Mouse (Mus musculus): ENCODE measurements around the gene Cpne6. TPM values are rescaled to one million over a fixed set of nuclear protein-coding genes. Genes with fewer than 3 reads are reported as not detected.

Gene Cpne6
- not detected for total RNA-seq (2021)
- long read RNA-seq, experiment 1: 0 reads
- long read RNA-seq, experiment 2: 0 reads

GRCm38 (mm10) chr14:55510125-55510731 lies at the start of gene Cpne6:
TSS of gene Cpne6 (plus strand) at chr14:55510445.
- DNase-seq: no peak

- DNase-seq: no peak
Measured at GRCm38 (mm10) chr14:55461757-55462156, 48.5 kb upstream of the Cpne6 start.

- DNase-seq: no peak
Measured at GRCm38 (mm10) chr14:55466481-55466880, 43.8 kb upstream of the Cpne6 start.

- no peak for DNase-seq
Measured at GRCm38 (mm10) chr14:55467108-55467507, 43.1 kb upstream of the Cpne6 start.

- DNase-seq: no peak
Measured at GRCm38 (mm10) chr14:55468301-55468741, 41.9 kb upstream of the Cpne6 start.

- no peak for DNase-seq
Measured at GRCm38 (mm10) chr14:55469041-55469440, 41.2 kb upstream of the Cpne6 start.

DNA sequence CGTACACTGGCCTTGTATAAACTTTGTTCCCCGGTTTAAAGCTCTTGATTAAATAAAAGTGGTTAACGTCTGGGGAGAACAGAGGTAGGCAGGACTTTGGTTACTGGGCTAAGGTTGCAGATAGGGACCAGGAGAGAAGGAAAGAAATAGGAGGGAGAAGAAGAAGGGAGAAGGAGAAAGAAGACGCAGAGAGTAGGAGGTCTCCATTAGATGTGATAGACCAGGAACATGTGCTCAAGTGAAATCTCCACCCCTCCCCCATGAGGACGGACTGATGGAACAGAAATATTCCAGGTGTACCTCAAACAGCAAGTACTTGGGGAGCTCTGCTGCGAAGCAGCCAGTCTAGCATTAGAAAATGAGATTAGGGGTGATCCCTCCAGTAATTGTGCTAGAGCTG lies 40.4 kb upstream of the Cpne6 start:
- DNase-seq: no peak

- DNase-seq: no peak
Measured at GRCm38 (mm10) chr14:55470806-55471205, 39.4 kb upstream of the Cpne6 start.

GRCm38 (mm10) chr14:55475654-55476053 lies 34.6 kb upstream of the Cpne6 start:
- DNase-seq: no peak

DNA sequence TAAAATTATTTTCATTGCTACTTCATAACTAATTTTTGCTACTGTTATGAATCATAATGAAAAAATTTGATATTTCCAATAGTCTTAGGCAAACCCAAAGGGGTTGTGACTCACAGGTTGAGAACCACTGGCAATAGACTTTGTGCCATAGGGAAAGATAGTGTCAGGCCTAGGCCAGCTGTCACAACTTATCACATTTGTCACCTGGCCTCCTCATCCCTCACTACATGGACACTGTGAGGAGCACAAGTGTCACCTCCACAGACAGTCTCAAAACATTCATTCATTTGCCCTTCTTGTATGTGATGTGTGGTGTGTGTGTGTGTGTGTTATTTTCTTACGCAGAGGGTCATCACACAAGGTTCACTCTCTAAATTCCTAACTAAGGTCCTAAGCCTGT lies 32.8 kb upstream of the Cpne6 start:
- no peak for DNase-seq

GRCm38 (mm10) chr14:55477829-55478228 lies 32.4 kb upstream of the Cpne6 start:
- DNase-seq: no peak

DNA sequence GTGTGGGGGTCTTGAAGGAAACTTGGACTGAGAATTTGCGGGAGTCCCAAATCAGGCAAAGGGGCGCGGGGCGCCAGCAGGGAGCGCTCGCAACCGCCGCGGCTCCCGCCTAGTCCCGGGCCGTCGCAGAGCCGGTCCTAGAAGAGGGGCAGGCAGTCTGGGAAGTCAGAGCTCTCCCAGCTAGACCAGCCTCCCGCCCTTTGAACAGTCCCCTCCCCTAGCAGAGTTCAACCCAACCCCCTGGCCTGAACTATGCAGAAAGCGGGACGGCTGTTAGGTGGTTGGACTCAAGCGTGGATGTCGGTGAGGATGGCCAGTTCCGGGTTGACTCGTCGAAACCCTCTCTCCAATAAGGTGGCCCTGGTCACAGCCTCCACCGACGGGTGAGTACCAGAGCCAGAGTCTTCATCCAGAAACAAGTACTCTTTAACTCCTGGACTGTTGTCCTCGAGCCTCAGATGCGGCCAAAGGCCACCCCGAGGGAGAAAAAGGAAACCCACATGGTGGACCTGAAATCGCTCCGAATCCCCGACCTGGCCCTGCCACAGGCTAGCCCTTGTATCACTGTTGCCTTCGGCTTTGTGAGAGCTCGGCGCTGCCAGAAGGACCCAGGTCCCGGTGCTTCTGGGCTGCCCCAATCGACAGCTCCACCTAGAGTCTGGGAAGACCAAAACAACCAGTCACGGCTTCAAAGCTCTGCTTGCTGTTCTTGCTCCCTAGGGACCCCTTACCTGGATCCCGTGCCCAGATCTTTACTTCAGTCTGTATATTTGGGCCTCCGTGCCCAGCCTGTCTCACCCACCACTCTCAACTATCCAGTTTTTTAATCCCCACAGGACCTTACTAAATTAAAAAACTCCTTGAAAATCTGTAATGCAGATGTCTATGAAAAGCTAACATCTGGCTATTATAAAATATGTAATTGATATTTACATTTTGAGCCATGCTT lies 31.3 kb upstream of the Cpne6 start, which contains the start of gene Dhrs4:
Gene Dhrs4 (plus strand): TSS at position 108 of the 949 bp plus-strand sequence.
- peak; percentile 77 for DNase-seq

DNA sequence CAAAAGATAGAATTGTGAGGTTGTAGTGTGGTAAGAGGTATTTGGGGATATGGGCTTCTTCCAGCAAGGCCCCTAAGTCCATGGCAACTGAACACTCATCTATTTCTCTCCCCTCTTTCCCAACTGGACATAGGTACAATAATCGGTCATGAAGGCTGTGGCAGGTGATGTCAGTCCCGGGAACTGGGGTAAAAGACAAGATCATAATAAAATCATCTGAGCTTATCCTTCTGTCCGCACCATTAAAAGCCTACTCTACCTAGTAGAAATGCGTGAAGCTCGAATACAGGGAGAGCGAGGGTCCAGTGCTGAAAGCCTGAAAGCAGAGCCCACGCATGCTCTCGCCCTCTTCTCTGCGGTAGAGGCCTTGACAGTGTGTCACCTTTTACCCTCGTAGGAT lies 30.6 kb upstream of the Cpne6 start:
- DNase-seq: no peak

- DNase-seq: no peak
Measured at GRCm38 (mm10) chr14:55484430-55485085, 25.7 kb upstream of the Cpne6 start.

GRCm38 (mm10) chr14:55486836-55487235 lies 23.4 kb upstream of the Cpne6 start:
- DNase-seq: no peak

- DNase-seq: peak; percentile 65
Measured at GRCm38 (mm10) chr14:55490361-55491201, 19.7 kb upstream of the Cpne6 start, which contains the start of gene Carmil3. TSS of gene Carmil3 (plus strand) at chr14:55490651.

DNA sequence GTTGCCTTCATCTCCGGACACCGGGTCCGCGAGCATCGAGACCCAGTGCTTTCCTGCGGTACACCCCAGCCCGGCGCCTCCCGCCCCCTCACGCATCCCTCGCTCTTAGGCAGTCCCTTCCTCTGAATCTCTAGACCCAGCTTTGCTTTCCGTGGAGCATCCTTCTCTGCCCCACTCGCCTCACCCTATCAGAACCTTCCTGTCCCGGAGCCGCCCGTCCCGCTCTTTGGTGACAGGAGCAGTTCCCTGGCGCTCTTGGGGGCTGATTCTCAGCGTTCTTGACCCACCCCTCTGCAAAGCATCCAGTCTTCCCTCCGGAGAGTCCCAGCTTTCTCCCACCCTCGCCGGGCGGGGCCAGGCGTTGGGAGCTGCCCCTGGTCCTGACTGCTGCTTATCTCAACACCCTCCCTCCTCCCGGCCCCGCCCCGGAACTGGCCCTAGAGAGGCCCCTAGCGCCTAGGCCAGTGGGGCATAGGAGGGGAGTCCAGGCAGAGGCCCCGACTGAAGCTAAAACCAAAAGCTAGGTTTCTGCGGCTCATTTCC lies 18.9 kb upstream of the Cpne6 start:
- peak; percentile 52 for DNase-seq

DNA sequence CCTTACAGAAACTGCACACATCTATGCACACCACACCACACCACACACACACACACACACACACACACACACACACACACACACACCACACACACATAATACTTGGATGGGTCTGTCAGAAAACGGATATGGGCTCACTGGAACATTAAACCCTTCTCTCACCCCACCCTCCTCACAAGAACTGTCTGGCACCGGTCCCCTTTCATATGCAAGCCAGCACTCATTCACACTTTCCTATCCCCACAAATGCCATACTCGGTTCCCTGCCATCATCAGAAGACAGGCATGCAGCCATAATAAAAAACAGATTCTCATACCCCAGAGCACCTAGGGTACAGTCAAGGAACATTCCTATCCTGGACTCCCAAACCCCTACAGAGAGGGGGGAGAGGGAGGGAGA lies 18.1 kb upstream of the Cpne6 start:
- DNase-seq: no peak

GRCm38 (mm10) chr14:55495509-55496240 lies 14.6 kb upstream of the Cpne6 start:
- DNase-seq: no peak

DNA sequence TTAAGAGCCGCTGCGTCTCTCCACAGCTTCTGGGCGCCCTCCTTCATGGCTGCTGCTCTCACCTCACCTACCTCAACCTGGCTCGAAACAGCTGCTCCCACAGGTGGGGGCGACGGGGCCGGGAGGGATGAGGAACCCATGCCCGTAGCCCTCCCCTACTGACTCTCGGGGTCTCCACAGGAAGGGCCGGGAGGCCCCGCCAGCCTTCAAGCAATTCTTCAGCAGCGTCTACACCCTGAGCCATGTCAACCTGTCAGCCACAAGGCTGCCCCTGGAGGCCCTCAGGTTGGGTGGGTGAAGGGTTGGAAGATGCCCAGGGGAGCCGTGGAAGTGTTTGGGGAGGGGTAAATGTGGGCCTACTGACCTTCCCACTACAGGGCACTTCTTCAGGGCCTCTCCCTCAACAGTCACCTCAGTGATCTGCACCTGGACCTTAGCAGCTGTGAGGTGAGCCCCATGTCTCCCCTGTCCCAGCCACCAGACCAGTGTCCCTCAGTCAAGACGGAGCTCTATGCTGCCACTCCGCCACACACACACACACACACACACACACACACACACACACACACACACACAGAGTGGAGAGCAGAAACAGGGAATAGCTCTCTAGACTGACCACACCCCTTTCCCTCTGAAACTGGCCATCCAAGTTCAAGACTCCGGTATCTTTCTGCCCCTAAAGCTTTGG lies 13.3 kb upstream of the Cpne6 start:
- DNase-seq: no peak

Data from gastrocnemius, postnatal 25 days (tissue).